Mouse (Mus musculus) frontal cortex, postnatal 14 days (tissue): ENCODE data around the gene Ankrd13a.
"Not testable (repeated sequence)": the region's sequence is repeated elsewhere in the genome, so short reads cannot be mapped to it uniquely, and the experiment has no call there.

Source experiments
- DNase-seq, 2 experiments: peaks; one replicate each; pipeline ENCODE4 v3.0.0; 2022; ENCODE audit warnings: low spot score in 2 of 2

Gene Ankrd13a

GRCm38 (mm10) chr5:114829740-114830139 lies 55.3 kb downstream of the Ankrd13a start:
- no peak for DNase-seq

GRCm38 (mm10) chr5:114836886-114837285 lies 62.4 kb downstream of the Ankrd13a start:
- DNase-seq: no peak

DNA sequence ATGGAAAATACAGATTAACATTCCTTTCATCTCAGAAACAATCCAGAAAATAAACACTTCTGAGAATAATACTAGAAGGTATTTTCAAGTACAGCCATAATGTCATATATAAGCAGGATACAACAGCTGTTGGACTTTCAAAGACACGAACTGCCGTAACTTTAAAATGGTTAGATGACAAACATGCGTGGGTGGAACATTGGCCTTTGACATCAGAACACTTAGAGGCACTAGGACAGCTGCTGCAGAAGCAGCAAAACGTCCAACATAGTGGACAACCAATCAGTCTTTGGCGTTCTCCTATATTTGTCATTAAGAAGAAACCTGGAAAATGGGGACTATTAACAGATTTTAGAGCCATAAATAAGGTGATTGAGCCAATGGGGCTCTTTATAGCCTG lies 66.0 kb downstream of the Ankrd13a start:
- not testable (repeated sequence) for DNase-seq

- DNase-seq: not testable (repeated sequence)
Observed at GRCm38 (mm10) chr5:114842155-114842554, 67.7 kb downstream of the Ankrd13a start.

- DNase-seq: no peak
Observed at GRCm38 (mm10) chr5:114842674-114843073, 68.2 kb downstream of the Ankrd13a start.

DNA sequence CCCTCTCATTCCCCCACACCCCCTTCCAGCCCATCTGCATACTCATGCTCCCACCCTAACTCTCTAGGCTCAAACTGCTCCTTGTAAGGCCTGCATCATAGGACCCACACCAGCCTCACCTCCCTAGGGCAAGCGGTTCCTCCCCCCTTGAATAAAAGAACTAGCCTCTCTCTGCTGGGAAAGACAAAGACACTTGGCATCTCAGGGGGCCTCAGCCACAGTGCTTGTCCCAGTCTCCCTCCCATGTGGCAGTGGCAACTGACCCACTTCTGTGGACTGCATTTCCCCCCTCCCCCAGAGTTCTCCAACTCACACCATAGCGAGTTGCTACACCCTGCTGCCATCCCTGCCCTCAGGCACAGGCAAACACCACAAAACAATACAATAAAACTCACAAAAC lies 69.9 kb downstream of the Ankrd13a start:
- DNase-seq: not testable (repeated sequence)

- no peak for DNase-seq
Observed at GRCm38 (mm10) chr5:114851565-114852236, 77.2 kb downstream of the Ankrd13a start.

GRCm38 (mm10) chr5:114853364-114853763 lies 78.9 kb downstream of the Ankrd13a start, which contains the start of gene 4930519G04Rik:
4930519G04Rik (plus strand) TSS chr5:114853664.
- DNase-seq: not testable (repeated sequence)
